Mouse (Mus musculus) cerebellum, adult 2 months (tissue): ENCODE data around the gene Arhgef33. TPM values are rescaled to one million over a fixed set of nuclear protein-coding genes. Genes with fewer than 3 reads are reported as not detected.

ENCODE experiments used
- DNase-seq, 2 experiments: peaks; one replicate each; pipeline ENCODE4 v3.0.0; 2021
- H3K27ac ChIP-seq: fragments of 200-500 bp; 2 replicates; pipeline ENCODE4 v1.5.1; 2012; ENCODE audit warnings: low read length, control low read depth, inconsistent platforms; ENCODE audit not compliant: insufficient read depth
- H3K27me3 ChIP-seq: fragments of 200-500 bp; 2 replicates; pipeline ENCODE4 v1.6.1; 2012; ENCODE audit warnings: inconsistent platforms, mild to moderate bottlenecking, low read length, moderate library complexity; ENCODE audit not compliant: control insufficient read depth, insufficient read depth
- H3K4me1 ChIP-seq: fragments of 200-500 bp; 2 replicates; pipeline ENCODE4 v1.6.1; 2011; ENCODE audit warnings: low read length; ENCODE audit not compliant: control insufficient read depth, insufficient read depth
- H3K4me3 ChIP-seq: fragments of 200-500 bp; replicated peaks from 2 replicates; pipeline ENCODE3; 2011; ENCODE audit warnings: mild to moderate bottlenecking, low read depth, low read length, control low read depth; ENCODE audit not compliant: insufficient read depth
- CTCF ChIP-seq: fragments of 200-500 bp; IDR thresholded peaks from 2 replicates; pipeline ENCODE4 v1.5.1; 2011; ENCODE audit warnings: low read depth, mild to moderate bottlenecking, control low read depth, low read length, moderate library complexity, borderline replicate concordance; ENCODE audit not compliant: insufficient read depth
- POLR2A ChIP-seq: fragments of 200-500 bp; IDR thresholded peaks from 2 replicates; pipeline ENCODE4 v1.6.1; 2011; ENCODE audit warnings: low read length, control low read depth, borderline replicate concordance; ENCODE audit not compliant: insufficient read depth
- WGBS: fragments of 180-500 bp; shearing (Covaris S2); methylation state at CpG from one replicate; pipeline ENCODE4 v1.1.7; 2018; 5-methylcytosine and 5-hydroxymethylcytosine counted together
- polyA plus RNA-seq: library from polyadenylated mRNA; depleted of rRNA; stranded (reverse); fragments of >200 nt; gene quantifications from 2 replicates; pipeline ENCODE4 v1.2.3, GENCODE M21; 2012

Arhgef33 gene
- polyA plus RNA-seq, 1 experiment: 173 TPM

DNA sequence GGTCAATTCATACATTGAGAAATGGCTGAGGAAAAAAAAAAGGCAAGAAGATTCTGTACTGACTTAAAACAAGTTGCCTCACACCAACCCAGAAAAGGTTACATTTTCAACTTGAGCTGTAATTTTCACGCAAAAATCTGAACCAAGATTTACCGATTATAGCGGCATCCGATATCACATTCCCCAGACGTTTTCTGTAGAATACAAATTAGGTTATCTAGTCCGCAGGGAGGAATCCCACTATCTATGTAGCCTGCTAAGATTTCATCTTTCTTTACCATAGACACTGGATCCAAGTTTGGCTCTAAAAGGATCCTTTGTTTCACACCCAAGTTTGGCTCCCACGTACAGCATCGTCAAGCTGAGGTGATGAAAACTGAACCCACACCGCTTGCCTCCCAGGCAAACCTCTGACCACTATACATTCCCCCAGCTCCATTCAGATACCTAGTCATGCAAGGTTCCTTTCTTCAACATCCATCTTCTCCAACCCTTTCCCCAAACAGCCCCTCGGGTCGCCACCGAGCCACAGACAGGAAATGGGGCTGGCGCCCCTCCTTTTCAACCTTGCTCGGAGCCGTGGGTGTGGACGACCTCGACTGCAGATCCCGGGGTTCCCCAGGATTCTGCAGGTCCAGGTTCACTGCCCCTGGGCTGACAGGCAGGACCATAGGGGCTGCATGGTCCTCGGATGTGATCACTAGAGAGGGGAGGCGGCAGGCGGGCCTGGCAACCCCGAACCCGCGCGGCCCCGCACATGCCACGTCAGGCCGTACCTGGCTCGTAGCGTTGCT, 17.7 kb upstream of the Arhgef33 start:
- TF ChIP-seq POLR2A (no peak), CTCF (no peak)
- Histone ChIP-seq H3K27ac (peak overlapping the region; percentile 44), H3K4me3 (peak overlapping the region; percentile 79), H3K27me3 (no peaks in the 10 kb centered on the region), H3K4me1 (no peaks in the 10 kb centered on the region; the same call in 1 of the 2 replicates)
- no peak for DNase-seq
- WGBS: under 1% methylated on average over 30 of the region's 30 CpGs

DNA sequence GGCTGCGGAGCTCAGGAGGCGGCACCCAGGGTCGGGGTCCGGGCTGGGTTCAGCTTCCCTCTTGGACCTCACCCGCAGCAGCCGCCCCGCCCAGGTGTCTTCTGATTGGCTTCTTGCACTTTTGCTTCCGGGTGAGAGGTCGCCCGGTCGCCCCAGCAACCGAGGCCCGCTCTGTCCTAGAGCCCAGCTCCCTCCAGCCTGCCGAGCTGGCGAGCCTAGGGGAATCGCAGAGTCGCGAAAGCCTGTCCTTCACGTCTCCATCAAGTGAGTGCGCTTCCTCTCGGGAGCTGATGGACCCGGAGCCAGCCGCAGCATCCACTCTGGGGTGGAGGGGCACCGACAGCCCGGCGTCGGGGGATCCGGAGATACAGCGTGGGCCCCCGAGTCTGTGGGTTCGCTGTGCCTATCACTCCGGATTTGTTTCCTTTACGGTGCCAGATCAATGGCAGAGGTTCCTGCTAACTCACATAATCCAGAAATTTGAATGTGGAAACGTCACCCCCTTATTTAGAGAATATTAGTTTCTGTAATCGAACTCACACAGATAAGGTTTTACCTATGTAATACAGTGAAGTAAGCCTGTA, 17.0 kb upstream of the Arhgef33 start, which contains the start of the genes Morn2 and Dhx57:
TSS of gene Morn2 (plus strand) at position 130 of the 584 bp plus-strand sequence.
TSS of gene Dhx57 (minus strand) at position 403 of the 584 bp plus-strand sequence.
- under 1% methylated on average over 35 of the region's 35 CpGs for WGBS
- peak within 1 kb of the TSS; percentile 44 for H3K27ac ChIP-seq
- peak; percentile 55; the same call in 1 of the 2 replicates for TF ChIP-seq POLR2A
- no peak for TF ChIP-seq CTCF
- H3K4me1 ChIP-seq: no peaks in the 10 kb centered on the region; the same call in 1 of the 2 replicates
- peak; percentile 97 to 98 for DNase-seq
- no peaks in the 10 kb centered on the region for H3K27me3 ChIP-seq
- H3K4me3 ChIP-seq: peak within 1 kb of the TSS; percentile 79

DNA sequence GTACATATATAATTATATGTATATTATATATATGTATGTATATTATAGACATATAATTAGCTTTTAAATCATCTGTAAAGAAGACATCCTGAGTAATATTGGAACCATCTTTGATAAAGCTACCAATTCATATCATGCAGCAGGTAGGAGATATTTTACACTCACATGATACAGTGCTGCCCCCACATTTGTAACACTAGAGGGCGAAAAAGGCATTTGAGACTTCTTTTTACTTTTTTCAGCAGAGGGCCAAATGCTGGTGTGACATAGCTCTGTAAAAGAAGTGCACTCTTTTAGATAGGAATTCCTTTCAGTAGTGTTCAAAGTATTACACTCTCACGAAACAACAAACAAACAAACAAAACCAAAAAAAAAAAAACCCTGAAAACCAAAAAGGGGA, 16.1 kb upstream of the Arhgef33 start:
- no peaks in the 10 kb centered on the region; the same call in 1 of the 2 replicates for H3K4me1 ChIP-seq
- H3K4me3 ChIP-seq: no peak overlapping the region
- no peak for TF ChIP-seq POLR2A
- TF ChIP-seq CTCF: peak; percentile 24; the same call in 1 of the 2 replicates
- no peak overlapping the region for H3K27ac ChIP-seq
- H3K27me3 ChIP-seq: no peaks in the 10 kb centered on the region
- 25% methylated on average over 2 of the region's 2 CpGs for WGBS
- DNase-seq: peak in 1 of 2 experiments; percentile 33

DNA sequence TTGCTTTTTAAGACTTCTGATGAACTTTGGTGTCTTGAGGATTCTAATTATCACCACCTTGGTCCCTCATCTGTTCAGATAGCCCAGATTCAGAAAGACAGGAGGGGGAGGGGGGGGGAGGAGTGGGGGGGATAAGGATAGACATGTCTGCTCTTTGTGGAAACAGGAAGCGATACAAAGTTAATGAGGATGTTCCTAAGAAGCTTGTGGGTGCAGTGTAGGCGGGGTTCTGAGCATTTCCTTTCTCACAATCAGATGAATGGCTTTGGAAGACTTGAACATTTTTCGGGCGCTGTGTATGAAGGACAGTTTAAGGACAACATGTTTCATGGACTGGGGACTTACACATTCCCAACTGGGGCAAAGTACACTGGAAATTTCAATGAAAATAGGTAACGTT, 11.9 kb upstream of the Arhgef33 start:
- DNase-seq: no peak
- no peak for TF ChIP-seq POLR2A
- H3K4me3 ChIP-seq: no peak overlapping the region
- no peaks in the 10 kb centered on the region for H3K4me1 ChIP-seq
- WGBS: 93% methylated on average over 5 of the region's 5 CpGs
- H3K27ac ChIP-seq: no peak overlapping the region
- H3K27me3 ChIP-seq: no peaks in the 10 kb centered on the region

DNA sequence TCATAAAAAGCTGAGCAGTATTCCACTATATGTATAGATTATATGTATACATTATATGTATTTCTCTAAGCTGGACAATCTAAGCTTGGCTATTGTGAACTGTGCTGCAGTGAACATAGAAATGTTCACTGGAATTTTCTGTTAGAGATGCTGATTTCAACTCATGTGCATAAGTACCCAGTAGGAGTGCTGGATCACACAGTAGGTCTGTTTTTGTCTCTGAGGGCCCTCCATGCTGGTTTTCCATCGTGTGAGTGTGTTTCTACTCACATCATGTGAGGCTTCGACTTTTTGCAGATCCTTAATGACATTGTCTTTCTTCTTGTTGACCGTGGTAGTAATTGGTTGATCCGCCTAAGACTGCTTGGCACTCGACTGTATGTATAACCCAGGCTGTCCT, 8.4 kb upstream of the Arhgef33 start:
- no peak for DNase-seq
- WGBS: 87% methylated on average over 5 of the region's 5 CpGs
- no peak overlapping the region for H3K4me3 ChIP-seq
- no peak for TF ChIP-seq POLR2A
- no peak for TF ChIP-seq CTCF
- H3K27me3 ChIP-seq: no peaks in the 10 kb centered on the region
- H3K27ac ChIP-seq: no peak overlapping the region
- H3K4me1 ChIP-seq: no peaks in the 10 kb centered on the region

DNA sequence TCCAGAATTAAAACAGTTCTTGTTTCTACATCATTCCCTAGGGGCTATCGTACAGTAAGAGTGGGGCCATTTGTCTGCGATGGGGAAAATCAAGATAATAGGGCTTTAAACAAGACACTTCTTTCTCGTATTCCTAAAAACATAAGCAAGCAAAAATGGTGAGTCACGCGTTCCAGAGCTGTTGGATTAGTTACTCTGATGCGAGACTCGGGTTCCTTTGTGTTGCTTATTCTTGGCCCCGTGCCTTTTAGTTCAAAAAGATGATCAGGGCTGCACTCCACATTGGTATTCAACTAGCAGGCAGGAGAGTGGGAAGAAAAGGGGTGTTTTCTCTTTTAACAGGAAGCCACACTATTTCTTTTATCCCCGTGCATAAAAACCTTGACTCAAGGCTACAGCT, 4.6 kb downstream of the Arhgef33 start:
- Histone ChIP-seq H3K27me3 (no peaks in the 10 kb centered on the region; the same call in 1 of the 2 replicates), H3K4me3 (no peak overlapping the region), H3K4me1 (no peaks in the 10 kb centered on the region), H3K27ac (no peak overlapping the region)
- 50% methylated on average over 9 of the region's 9 CpGs for WGBS
- no peak for DNase-seq
- TF ChIP-seq CTCF (no peak), POLR2A (no peak)

DNA sequence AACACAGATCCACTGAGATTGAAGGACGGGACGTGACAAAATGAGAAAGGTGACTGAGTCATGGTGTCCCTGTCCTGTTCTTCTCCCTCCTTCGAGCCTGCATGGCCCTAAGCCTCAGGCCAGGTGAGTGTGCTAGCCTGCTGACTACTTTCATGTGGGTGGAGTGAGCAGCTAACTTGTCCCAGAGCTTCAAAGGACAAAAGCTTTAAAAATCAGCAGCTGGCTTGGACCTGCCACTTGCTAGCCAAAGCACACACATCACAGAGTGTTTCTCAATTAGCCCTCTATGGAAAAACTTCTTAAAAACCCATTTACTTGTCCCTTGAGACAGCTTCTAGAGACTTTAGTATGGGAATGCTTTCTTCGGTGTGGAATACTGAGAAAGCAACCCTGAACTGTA, 5.2 kb downstream of the Arhgef33 start:
- Histone ChIP-seq H3K4me1 (no peaks in the 10 kb centered on the region), H3K4me3 (no peak overlapping the region), H3K27ac (no peak overlapping the region), H3K27me3 (no peaks in the 10 kb centered on the region; the same call in 1 of the 2 replicates)
- WGBS: 81% methylated on average over 4 of the region's 4 CpGs
- no peak for DNase-seq
- TF ChIP-seq CTCF (no peak), POLR2A (no peak)

DNA sequence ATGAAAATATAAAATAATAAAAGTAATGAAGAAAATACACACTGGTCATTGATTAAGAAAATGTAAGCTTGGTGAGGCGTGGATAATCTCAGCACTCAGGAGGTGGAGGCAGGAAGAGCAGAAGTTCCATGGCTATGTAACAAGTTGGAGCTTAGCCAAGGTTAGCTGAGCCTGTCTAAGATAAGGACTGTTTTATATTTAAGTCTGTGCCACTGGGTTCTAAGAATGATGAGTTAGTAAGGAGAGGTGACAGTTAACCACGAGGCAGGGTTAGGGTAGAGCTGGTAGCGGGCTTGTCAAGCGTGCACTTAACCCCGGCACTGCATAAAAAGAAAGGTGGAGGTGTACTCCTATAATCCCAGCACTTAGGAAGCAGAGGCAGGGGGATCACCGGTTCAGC, 15.0 kb downstream of the Arhgef33 start:
- TF ChIP-seq POLR2A (no peak), CTCF (no peak)
- Histone ChIP-seq H3K27me3 (no peaks in the 10 kb centered on the region), H3K27ac (no peak overlapping the region), H3K4me3 (no peak overlapping the region), H3K4me1 (no peaks in the 10 kb centered on the region)
- no peak for DNase-seq
- 86% methylated on average over 6 of the region's 6 CpGs for WGBS
